Mouse (Mus musculus) cerebellum, adult 9-11 months (tissue): Measurements from ENCODE around the gene Il27ra.
"Not testable (repeated sequence)": the region's sequence is repeated elsewhere in the genome, so short reads cannot be mapped to it uniquely, and the experiment has no call there.

Experiments used
- DNase-seq: peaks from one replicate; pipeline ENCODE4 v3.0.0; 2022

Gene Il27ra

DNA sequence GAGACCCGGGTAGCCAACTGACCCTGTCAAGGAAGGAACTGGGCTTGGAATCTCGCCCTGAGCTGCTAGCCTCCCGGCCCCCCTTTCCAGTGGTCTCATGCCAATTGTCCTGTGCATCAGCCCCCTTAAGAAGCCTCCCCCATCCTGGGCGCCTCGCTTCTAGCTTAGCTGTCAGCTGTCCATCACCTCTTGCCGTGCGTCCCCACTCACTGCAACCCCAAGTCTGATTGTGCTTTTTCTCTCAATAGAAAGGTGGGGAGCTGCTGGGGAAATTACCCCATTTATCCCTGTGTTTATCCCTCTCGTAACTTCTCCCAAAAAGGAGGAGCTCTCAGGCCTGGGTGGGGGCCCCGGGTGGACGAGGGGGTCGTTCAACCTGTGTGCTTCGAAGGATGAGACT, 46.4 kb downstream of the Il27ra start:
- peak; percentile 71 for DNase-seq

DNA sequence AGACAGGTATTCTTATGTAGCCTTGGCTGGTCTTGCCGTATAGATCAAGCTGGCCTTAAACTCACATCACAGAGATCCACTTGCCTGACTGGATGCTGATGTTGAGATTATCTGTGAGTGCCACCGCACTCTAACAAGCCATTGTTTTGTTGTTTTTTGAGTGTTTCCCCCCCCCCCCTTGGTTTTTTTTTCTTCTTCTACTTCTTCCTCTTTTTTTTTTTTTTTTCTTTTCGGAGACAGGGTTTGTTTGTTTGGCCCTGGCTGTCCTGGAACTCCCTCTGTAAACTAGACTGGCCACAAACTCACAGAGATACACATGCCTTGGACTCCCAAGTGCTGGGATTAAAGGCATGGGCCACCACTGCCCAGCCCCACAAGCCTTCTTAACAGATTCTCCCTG, 48.4 kb downstream of the Il27ra start:
- no peak for DNase-seq

DNA sequence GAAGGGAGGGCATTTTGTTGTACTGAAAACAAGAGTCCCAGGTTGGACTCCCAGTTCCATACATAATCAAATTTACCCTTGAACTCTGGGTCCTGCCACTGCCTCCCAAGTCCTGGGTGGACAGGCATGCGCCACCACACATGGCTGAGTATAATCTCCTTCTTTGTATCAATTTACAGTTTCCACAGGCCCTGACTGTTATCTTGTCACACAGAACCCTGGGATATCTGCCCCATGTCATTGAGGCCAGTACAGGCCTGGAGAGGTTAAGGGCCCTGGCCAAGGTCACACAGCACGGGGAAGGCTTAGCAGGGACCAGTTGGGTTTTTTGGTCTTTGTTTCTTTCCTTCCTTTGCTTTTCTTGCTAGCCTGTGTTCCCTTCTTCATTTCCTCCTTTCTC, 49.9 kb downstream of the Il27ra start:
- no peak for DNase-seq

DNA sequence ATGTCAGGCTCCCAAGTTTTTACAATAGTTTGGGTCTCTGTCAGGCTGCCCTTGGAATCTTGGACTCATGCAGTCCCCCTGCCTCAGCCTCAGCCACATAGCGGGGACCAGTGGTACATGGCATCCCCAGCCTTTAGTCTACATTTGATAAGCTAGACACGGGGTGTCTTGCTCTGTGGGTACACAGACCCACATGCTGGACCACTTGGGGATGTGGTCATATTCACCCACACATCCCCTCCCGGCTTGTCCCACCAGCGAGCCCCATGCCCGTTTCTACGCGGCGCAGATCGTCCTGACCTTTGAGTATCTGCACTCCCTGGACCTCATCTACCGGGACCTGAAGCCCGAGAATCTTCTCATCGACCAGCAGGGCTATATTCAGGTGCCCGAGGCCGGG, 52.2 kb downstream of the Il27ra start:
- no peak for DNase-seq

DNA sequence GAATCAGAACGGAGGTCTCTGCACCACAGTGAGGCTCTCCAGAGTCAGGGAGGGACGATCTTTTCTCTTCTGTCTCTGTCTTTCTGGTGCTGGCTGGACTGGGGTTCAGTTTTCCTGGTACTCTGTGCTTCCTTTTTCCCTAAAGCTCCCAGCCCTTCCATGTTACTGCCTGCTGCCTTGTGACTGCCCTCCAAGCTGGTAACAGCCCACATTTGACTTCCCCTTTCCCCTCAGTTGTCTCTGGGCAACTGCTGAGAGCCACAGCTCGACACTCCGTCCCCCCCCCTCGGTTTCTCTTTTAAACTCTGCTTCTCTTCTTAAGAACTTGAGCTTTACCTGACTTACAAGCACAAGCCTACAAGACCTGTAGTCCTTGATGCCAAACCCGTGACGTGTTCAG, 53.1 kb downstream of the Il27ra start:
- DNase-seq: no peak

DNA sequence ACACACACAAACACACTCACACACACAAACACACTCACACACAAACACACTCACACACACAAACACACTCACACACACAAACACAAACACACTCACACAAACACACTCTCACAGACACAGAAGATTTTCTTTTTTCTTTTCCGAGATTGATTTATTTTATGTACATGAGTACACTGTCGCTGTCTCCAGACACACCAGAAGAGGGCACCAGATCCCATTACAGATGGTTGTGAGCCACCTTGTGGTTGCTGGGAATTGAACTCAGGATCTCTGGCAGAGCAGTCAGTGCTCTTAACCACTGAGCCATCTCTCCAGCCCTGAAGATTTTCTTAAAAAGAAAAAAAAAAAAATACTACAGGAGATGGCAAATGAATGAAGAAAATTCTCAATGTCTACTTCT, 59.2 kb downstream of the Il27ra start:
- DNase-seq: not testable (repeated sequence)

DNA sequence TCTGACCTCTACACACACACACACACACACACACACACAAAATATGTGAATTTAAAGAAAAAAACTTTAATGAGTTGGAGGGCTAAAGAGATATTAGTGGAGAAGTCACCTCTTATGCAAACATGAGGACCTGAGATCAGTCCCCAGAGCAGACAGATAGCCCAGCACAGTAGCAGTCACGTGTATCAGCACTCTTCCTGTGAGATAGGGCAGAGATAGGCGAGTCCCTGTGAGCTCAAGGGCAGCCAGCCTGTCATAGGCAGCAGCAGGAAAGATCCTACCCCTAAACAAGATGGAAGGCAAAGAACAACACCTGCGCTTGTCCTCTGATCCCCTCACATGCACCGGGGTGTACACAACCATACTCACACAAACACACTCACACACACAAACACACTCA, 59.9 kb downstream of the Il27ra start:
- no peak for DNase-seq

DNA sequence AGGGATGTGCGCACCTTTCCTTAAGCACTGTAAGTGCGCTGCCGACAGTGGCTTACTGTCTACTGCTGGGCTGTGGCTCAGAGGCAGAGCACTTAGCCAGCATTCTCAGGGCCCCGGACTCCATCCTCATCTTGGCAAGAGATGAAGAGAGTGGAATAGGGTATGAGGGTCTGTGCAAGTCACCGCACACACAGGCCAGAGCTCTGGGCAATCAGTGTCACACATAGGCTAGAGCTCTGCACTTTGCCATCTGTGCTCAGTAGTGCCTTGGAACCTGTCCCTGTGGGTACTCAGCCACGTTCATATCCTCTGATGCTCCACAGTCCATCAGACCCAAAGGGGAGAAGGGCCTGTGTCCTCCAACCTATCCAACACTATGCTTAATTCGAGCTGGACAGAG, 60.9 kb downstream of the Il27ra start:
- peak; percentile 25 for DNase-seq

DNA sequence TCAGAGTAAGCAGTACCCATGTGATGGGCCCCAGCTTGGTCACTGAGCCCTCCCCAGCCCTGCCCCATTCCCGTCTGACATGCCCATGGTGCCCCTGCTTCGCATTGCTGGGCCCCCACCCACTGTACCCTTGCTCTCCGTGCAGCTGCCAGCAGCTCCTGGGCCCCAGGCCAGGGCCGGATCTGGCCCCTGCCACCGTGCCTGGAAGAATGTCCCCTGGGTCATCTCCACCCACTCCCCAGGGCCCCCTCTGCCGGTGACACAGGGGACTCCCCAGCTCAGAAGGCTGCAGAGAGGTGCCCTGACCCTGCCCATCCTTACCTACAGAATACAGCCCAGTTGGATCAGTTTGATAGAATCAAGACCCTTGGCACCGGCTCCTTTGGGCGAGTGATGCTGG, 61.5 kb downstream of the Il27ra start:
- peak; percentile 44 for DNase-seq
